Comparison of ENCODE assay signal across 8 mouse cellular contexts in the genomic region with DNA sequence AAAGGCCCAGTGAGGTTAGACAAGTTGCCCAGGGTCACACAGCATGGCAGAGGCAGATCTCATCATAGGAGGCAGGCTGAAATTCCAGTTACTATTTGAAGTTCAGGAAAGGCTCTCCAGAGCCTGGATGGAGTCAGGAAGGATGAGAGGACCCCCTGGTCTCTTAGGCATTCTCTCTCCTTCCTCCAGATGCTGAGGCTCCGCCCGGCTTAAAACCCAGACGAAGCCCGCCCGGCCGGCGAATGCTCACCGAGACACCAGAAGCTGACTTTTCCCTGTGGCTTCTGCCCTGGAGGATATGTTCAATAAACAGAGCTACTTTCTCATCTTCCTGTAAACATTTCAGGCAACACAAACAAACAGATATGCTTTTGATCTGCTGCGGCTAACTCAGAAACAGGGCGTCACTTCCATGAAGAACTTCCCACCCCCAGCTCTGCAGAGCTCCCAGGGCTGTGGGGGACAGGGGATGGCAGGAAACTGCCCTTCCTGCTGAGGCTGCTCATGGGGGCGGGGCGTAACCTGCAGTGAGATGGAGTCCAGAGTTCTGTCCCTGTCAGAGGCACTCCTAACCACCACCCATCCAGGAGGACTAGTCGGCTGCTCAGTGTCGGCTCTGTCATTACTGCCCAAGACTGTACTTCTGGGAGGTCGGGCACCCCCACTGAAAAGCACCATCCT. TPM values are rescaled to one million over a fixed set of nuclear protein-coding genes. Genes with fewer than 3 reads are reported as not detected.
DNase-seq lines count a peak whose midpoint lies in the region; ATAC-seq and TF ChIP-seq lines count a peak whose summit lies in the region.

No protein-coding gene starts in this region.

- H3K4me1 ChIP-seq in forebrain, embryonic 13.5 days = peaks cover 96% of the 10 kb centered on the region
- peaks cover 100% of the 10 kb centered on the region for H3K4me1 ChIP-seq in hindbrain, embryonic 13.5 days (replicated peaks)
- H3K4me1 ChIP-seq in liver, embryonic 11.5 days (replicated peaks; ENCODE audit: control insufficient read depth, insufficient read depth, low read length) = peaks cover 23% of the 10 kb centered on the region
- H3K4me1 ChIP-seq in stomach, postnatal 0 days (replicated peaks; ENCODE audit: control insufficient read depth, insufficient read depth) = peaks cover 5% of the 10 kb centered on the region

- no peak overlapping the region for H3K4me3 ChIP-seq in forebrain, embryonic 13.5 days
- no peak overlapping the region for H3K4me3 ChIP-seq in hindbrain, embryonic 13.5 days
- no peak overlapping the region for H3K4me3 ChIP-seq in liver, embryonic 11.5 days (ENCODE audit: low read depth, low read length)
- no peak overlapping the region for H3K4me3 ChIP-seq in stomach, postnatal 0 days (ENCODE audit: low read depth, low read length)

- peaks cover 8% of the 10 kb centered on the region; the same call in 1 of the 2 replicates for H3K36me3 ChIP-seq in forebrain, embryonic 13.5 days (ENCODE audit: poor library complexity, severe bottlenecking)
- no peaks in the 10 kb centered on the region for H3K36me3 ChIP-seq in hindbrain, embryonic 13.5 days
- no peaks in the 10 kb centered on the region for H3K36me3 ChIP-seq in liver, embryonic 11.5 days (ENCODE audit: control insufficient read depth, insufficient read depth, low read length)
- H3K36me3 ChIP-seq in stomach, postnatal 0 days (ENCODE audit: control insufficient read depth, insufficient read depth, low read length) = no peaks in the 10 kb centered on the region

- H3K27ac ChIP-seq in forebrain, embryonic 13.5 days = peak overlapping the region; percentile 63; the same call in 1 of the 2 replicates
- peak overlapping the region; percentile 84 for H3K27ac ChIP-seq in hindbrain, embryonic 13.5 days
- H3K27ac ChIP-seq in liver, embryonic 11.5 days (ENCODE audit: low read depth, low read length) = peak overlapping the region; percentile 48
- no peak overlapping the region for H3K27ac ChIP-seq in stomach, postnatal 0 days (replicated peaks)

- TF ChIP-seq EP300 in stomach, postnatal 0 days (optimal IDR thresholded peaks at IDR 0.05) = no peak

- no peak for TF ChIP-seq CTCF in stomach, postnatal 0 days (IDR thresholded peaks at IDR 0.05; ENCODE audit: low read depth)

- 33% methylated on average over 15 of the region's 15 CpGs for WGBS in forebrain, embryonic 13.5 days
- WGBS in hindbrain, embryonic 13.5 days = 33% methylated on average over 15 of the region's 15 CpGs
- 17% methylated on average over 15 of the region's 15 CpGs for WGBS in liver, embryonic 11.5 days
- WGBS in stomach, postnatal 0 days = 47% methylated on average over 15 of the region's 15 CpGs

- no peak for ATAC-seq in forebrain, embryonic 13.5 days
- no peak for ATAC-seq in hindbrain, embryonic 13.5 days (ENCODE audit: low FRiP score)
- peak; percentile 44; the same call in 1 of the 2 replicates for ATAC-seq in liver, embryonic 11.5 days (replicated peaks; ENCODE audit: low FRiP score)
- 0 out of 2 replicates have a peak, but pooled peaks have one; percentile 44 for ATAC-seq in stomach, postnatal 0 days (ENCODE audit: low FRiP score, low TSS enrichment)

- H3K9ac ChIP-seq in forebrain, embryonic 13.5 days = 0 out of 2 replicates have a peak overlapping the region, but pooled peaks have one; percentile 37
- peak overlapping the region; percentile 49; the same call in 1 of the 2 replicates for H3K9ac ChIP-seq in hindbrain, embryonic 13.5 days
- H3K9ac ChIP-seq in liver, embryonic 11.5 days (ENCODE audit: low read depth, low read length) = no peak overlapping the region
- no peak overlapping the region for H3K9ac ChIP-seq in stomach, postnatal 0 days (ENCODE audit: low read length)

- H3K27me3 ChIP-seq in forebrain, embryonic 13.5 days = no peaks in the 10 kb centered on the region
- no peaks in the 10 kb centered on the region for H3K27me3 ChIP-seq in hindbrain, embryonic 13.5 days
- peaks cover 4% of the 10 kb centered on the region; the same call in 1 of the 2 replicates for H3K27me3 ChIP-seq in liver, embryonic 11.5 days (replicated peaks; ENCODE audit: control insufficient read depth, insufficient read depth, low read length)
- H3K27me3 ChIP-seq in stomach, postnatal 0 days (ENCODE audit: control insufficient read depth, insufficient read depth, low read length) = no peaks in the 10 kb centered on the region

- no peaks in the 10 kb centered on the region for H3K9me3 ChIP-seq in forebrain, embryonic 13.5 days (replicated peaks)
- no peaks in the 10 kb centered on the region for H3K9me3 ChIP-seq in hindbrain, embryonic 13.5 days
- H3K9me3 ChIP-seq in liver, embryonic 11.5 days (ENCODE audit: control insufficient read depth, low read length) = no peaks in the 10 kb centered on the region
- H3K9me3 ChIP-seq in stomach, postnatal 0 days (ENCODE audit: control insufficient read depth, low read length) = no peaks in the 10 kb centered on the region

- H3K4me2 ChIP-seq in forebrain, embryonic 13.5 days = no peak overlapping the region
- H3K4me2 ChIP-seq in hindbrain, embryonic 13.5 days = no peak overlapping the region
- H3K4me2 ChIP-seq in liver, embryonic 11.5 days = peak overlapping the region; percentile 46
- no peak overlapping the region for H3K4me2 ChIP-seq in stomach, postnatal 0 days (replicated peaks; ENCODE audit: low read depth)

- peak; percentile 55 for DNase-seq in gastrocnemius, postnatal 25 days
- DNase-seq in gastrocnemius, postnatal 4 days (ENCODE audit: low spot score in 2 of 2) = no peak
- DNase-seq in liver, embryonic 11.5 days (ENCODE audit: low spot score) = no peak
- DNase-seq in stomach, postnatal 0 days (ENCODE audit: low spot score) = no peak
- no peak for DNase-seq in spleen, postnatal 4 days (ENCODE audit: low spot score in 2 of 2)
- no peak for DNase-seq in spleen, adult 18-20 months

RNA-seq across cellular contexts. Expression of a gene that starts 13.9 kb away (rescaled TPM):
- total RNA-seq in gastrocnemius, postnatal 25 days (2021) = 1 to 10 TPM; 5.1 to 6.5 TPM
- total RNA-seq in gastrocnemius, postnatal 4 days (2021) = 10 to 100 TPM; 19.2 to 19.7 TPM
- polyA plus RNA-seq in forebrain, embryonic 13.5 days (2015; fragmentation: Nextera tagmentation; extraction: Ambion mirVana) = 35.5 and 37.0 TPM in 2 replicates
- polyA plus RNA-seq in hindbrain, embryonic 13.5 days (2015; fragmentation: Nextera tagmentation; extraction: Ambion mirVana) = 34.3 and 39.0 TPM in 2 replicates
- 4.5 and 4.8 TPM in 2 replicates for polyA plus RNA-seq in liver, embryonic 11.5 days (2014; fragmentation: Nextera tagmentation; extraction: Ambion mirVana)
- polyA plus RNA-seq in stomach, postnatal 0 days (2015; fragmentation: Nextera tagmentation; extraction: Ambion mirVana) = 4.9 and 5.4 TPM in 2 replicates

Comparison
In these comparisons a context has a peak if more than half of its experiments do, and no peak if none do; other contexts are left out.
1. ATAC-seq: peak in liver, embryonic 11.5 days (single experiment) and stomach, postnatal 0 days (single experiment); none in forebrain, embryonic 13.5 days (single experiment) and hindbrain, embryonic 13.5 days (single experiment).
2. H3K9ac ChIP-seq: peak in forebrain, embryonic 13.5 days (single experiment) and hindbrain, embryonic 13.5 days (single experiment); none in liver, embryonic 11.5 days (single experiment) and stomach, postnatal 0 days (single experiment).